Mouse (Mus musculus) cortical plate, adult 2 months (tissue): ENCODE measurements around the gene Vmn1r167. TPM values are rescaled to one million over a fixed set of nuclear protein-coding genes. Genes with fewer than 3 reads are reported as not detected.
"Not testable (repeated sequence)": the region's sequence is repeated elsewhere in the genome, so short reads cannot be mapped to it uniquely, and the experiment has no call there.

Experiments
- H3K27ac ChIP-seq: fragments of 200-500 bp; 2 replicates; pipeline ENCODE4 v1.5.1; 2012; ENCODE audit warnings: low read length, control low read depth, inconsistent platforms; ENCODE audit not compliant: insufficient read depth
- H3K4me1 ChIP-seq: fragments of 200-500 bp; 2 replicates; pipeline ENCODE4 v1.6.1; 2011; ENCODE audit warnings: low read length; ENCODE audit not compliant: control insufficient read depth, insufficient read depth
- H3K4me3 ChIP-seq: fragments of 200-500 bp; 2 replicates; pipeline ENCODE4 v1.5.1; 2011; ENCODE audit warnings: mild to moderate bottlenecking, low read length, control low read depth; ENCODE audit not compliant: insufficient read depth
- polyA plus RNA-seq: library from polyadenylated mRNA; depleted of rRNA; stranded (reverse); fragments of >200 nt; gene quantifications from 2 replicates; pipeline ENCODE4 v1.2.3, GENCODE M21; 2012; rRNA removed

Gene Vmn1r167
- not detected in 2 replicates for polyA plus RNA-seq

DNA sequence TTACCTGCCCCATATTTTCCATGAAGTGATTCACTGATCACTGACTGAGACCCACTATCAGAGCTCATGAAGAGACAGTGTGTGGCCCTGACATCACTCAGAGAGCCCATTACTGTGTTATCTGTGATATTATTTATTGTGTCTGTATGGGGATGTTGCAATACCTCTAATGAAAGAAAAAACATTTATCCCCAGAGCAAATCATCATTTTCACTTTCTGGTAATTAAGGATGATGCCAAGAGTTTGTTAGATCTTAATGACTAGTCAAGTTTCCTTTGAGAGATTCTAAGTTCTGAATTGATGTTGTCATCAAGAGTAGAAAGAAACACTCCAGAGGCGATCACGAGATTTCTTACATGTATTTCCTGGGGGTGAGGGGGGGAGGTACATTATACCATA lies at the start of gene Vmn1r167:
TSS of gene Vmn1r167 (minus strand) at position 101 of the 400 bp plus-strand sequence.
- H3K4me1 ChIP-seq, H3K4me3 ChIP-seq, H3K27ac ChIP-seq: not testable (repeated sequence)

DNA sequence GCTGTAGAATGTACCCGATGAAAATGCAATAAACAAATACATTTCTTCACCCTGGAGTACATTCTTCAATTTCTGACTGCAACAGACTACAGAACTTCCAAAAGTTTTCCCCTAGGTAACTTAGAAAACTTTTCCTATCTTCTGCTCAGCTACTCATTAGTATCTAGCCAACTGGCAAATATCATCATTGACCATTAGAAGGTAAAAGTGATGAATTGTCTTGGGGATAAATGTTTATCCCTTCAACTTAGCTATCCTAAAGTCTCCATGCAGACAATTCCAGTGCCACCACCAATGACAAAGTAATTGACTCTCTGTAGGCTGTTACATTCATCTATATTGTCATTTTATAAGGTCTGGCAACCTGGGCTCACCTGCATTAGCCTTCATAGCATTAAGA lies 32.4 kb upstream of the Vmn1r167 start, which contains the start of gene Vmn1r168:
TSS of gene Vmn1r168 (plus strand) at position 301 of the 400 bp plus-strand sequence.
- H3K4me3 ChIP-seq, H3K27ac ChIP-seq, H3K4me1 ChIP-seq: not testable (repeated sequence)

DNA sequence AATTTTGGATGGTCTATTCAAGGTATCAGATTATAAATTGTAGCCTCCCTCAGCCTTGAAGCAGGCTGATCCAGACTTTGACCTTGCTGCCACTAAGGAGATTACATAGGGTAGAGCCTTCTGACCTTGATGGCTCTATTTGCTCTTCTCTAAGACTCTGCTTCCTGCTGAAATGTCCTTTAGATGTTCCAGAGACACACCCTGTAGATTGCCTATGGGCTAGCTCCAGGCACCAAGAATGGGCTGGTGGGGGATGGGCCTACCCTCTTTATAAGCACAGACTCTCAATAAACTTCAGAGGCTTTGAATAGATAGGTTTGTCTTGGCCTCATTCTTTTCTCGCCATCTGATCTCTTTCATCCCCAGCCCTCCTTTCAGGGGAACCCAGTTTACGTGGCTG lies 34.1 kb downstream of the Vmn1r167 start:
- H3K4me1 ChIP-seq, H3K4me3 ChIP-seq, H3K27ac ChIP-seq: not testable (repeated sequence)

DNA sequence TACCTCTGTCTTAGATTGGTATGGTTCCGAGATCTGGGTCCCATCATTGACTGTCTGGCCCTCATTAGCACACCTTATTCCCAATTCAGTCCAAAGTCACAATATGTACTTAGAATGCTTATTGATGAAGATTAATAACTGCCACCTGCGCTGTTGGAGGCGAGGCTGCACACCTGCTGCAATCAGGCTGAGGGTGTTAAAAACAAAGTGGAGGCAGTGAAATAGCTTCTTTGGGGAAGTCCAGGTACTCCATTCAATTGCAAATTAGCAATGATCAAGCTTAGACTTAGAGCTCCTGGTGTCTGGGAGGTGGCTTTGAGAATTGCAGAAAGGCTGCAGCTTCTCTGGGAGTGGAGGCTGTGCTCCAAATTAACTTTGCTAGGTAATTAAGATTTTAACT lies 36.2 kb downstream of the Vmn1r167 start:
- not testable (repeated sequence) for H3K4me3 ChIP-seq, H3K4me1 ChIP-seq, H3K27ac ChIP-seq

DNA sequence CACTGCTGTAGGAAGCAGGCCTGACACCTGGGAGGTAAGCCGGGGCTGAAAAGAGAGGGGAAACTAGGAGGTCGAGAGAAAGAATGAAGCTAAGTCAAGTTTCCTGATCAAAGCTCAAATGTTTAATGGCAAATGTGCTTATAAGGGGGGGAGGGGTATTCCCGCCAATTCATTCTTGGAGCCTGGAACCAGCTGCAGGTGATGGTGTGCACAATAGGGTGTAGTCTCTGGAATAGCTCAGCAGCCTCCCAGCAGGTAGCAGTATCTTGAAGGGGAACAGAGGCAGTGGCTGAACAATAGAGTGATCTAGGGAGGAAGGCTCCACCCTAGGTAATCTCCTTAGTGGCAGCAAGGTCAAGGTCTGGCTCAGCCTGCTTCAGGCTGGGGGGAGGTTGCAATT lies 36.8 kb downstream of the Vmn1r167 start:
- H3K27ac ChIP-seq, H3K4me1 ChIP-seq, H3K4me3 ChIP-seq: not testable (repeated sequence)

Other genes starting within 250 kb of the Vmn1r167 start
- gene Gm6902, start 228.3 kb downstream of the Vmn1r167 start, polyA plus RNA-seq: not detected in 2 replicates
- not detected in 2 replicates for gene Nlrp4e, start 206.0 kb downstream of the Vmn1r167 start, polyA plus RNA-seq
- gene Nlrp5, start 121.3 kb downstream of the Vmn1r167 start, polyA plus RNA-seq: not detected in 2 replicates
- not detected in 2 replicates for gene Vmn1r168, start 32.5 kb upstream of the Vmn1r167 start, polyA plus RNA-seq
- gene Vmn1r169, start 68.3 kb upstream of the Vmn1r167 start, polyA plus RNA-seq: not detected in 2 replicates
- not detected in 2 replicates for gene Vmn1r170, start 99.0 kb upstream of the Vmn1r167 start, polyA plus RNA-seq
- gene Vmn1r171, start 123.5 kb upstream of the Vmn1r167 start, polyA plus RNA-seq: not detected in 2 replicates
- not detected in 2 replicates for gene Vmn1r172, start 151.1 kb upstream of the Vmn1r167 start, polyA plus RNA-seq
- not detected in 2 replicates for gene Vmn1r173, start 193.5 kb upstream of the Vmn1r167 start, polyA plus RNA-seq
- gene Vmn1r174, start 245.1 kb upstream of the Vmn1r167 start, polyA plus RNA-seq: not detected in 2 replicates